Mouse (Mus musculus): Measurements from ENCODE around the gene Flt1.

The Flt1 gene

GRCm38 (mm10) chr5:147551879-147552627, 173.8 kb downstream of the Flt1 start:
- DNase-seq (ENCODE audit: low spot score in 2 of 2), result no peak

- no peak for DNase-seq (ENCODE audit: low spot score in 2 of 2)
Observed at GRCm38 (mm10) chr5:147549016-147549755, 176.6 kb downstream of the Flt1 start.

- DNase-seq (ENCODE audit: low spot score in 2 of 2), result no peak
Observed at GRCm38 (mm10) chr5:147545731-147546241, 180.0 kb downstream of the Flt1 start.

GRCm38 (mm10) chr5:147542291-147542690, 183.5 kb downstream of the Flt1 start:
- no peak for DNase-seq (ENCODE audit: low spot score in 2 of 2)

GRCm38 (mm10) chr5:147539815-147540214, 186.0 kb downstream of the Flt1 start:
- no peak for DNase-seq (ENCODE audit: low spot score in 2 of 2)

GRCm38 (mm10) chr5:147539409-147539808, 186.4 kb downstream of the Flt1 start:
- DNase-seq (ENCODE audit: low spot score in 2 of 2), result peak in 1 of 2 experiments; percentile 69

- peak in 1 of 2 experiments; percentile 28 for DNase-seq (ENCODE audit: low spot score in 2 of 2)
Observed at GRCm38 (mm10) chr5:147532031-147532430, 193.8 kb downstream of the Flt1 start.

GRCm38 (mm10) chr5:147527788-147528187, 198.0 kb downstream of the Flt1 start:
- no peak for DNase-seq (ENCODE audit: low spot score in 2 of 2)

- no peak for DNase-seq (ENCODE audit: low spot score in 2 of 2)
Observed at GRCm38 (mm10) chr5:147527006-147527405, 198.8 kb downstream of the Flt1 start.
